Mouse (Mus musculus) layer of hippocampus, postnatal 25 days (tissue): ENCODE data around the gene Klhl13. TPM values are rescaled to one million over a fixed set of nuclear protein-coding genes. Genes with fewer than 3 reads are reported as not detected.

Source experiments
- DNase-seq, 2 experiments: peaks; one replicate each; pipeline ENCODE4 v3.0.0; 2022; ENCODE audit warnings: mixed read lengths in 2 of 2, low spot score in 1 of 2; ENCODE audit errors: extremely low spot score in 1 of 2
- total RNA-seq, 2 experiments: library from RNA; stranded (reverse); gene quantifications; 2 replicates each; pipeline ENCODE4 v1.2.3; 2021

Gene Klhl13
- total RNA-seq, result 10 to 100 TPM; 34.1 to 43.4 TPM

- peak; percentile 14 to 16 for DNase-seq
Measured at GRCm38 (mm10) chrX:23364514-23365381, at the start of gene Klhl13. Klhl13 (minus strand) TSS chrX:23365082.

GRCm38 (mm10) chrX:23409296-23410149, 44.6 kb upstream of the Klhl13 start:
- no peak for DNase-seq

GRCm38 (mm10) chrX:23388716-23389115, 23.8 kb upstream of the Klhl13 start:
- no peak for DNase-seq

GRCm38 (mm10) chrX:23363441-23363840, 1.4 kb downstream of the Klhl13 start:
- DNase-seq, result no peak

GRCm38 (mm10) chrX:23360446-23360845, 4.4 kb downstream of the Klhl13 start:
- DNase-seq, result no peak

- DNase-seq, result no peak
Measured at GRCm38 (mm10) chrX:23350083-23350482, 14.8 kb downstream of the Klhl13 start.

GRCm38 (mm10) chrX:23328116-23328515, 36.8 kb downstream of the Klhl13 start:
- DNase-seq, result peak in 1 of 2 experiments; percentile 9

- DNase-seq, result no peak
Measured at GRCm38 (mm10) chrX:23318857-23319256, 46.0 kb downstream of the Klhl13 start.

GRCm38 (mm10) chrX:23295952-23296598, 68.8 kb downstream of the Klhl13 start:
- DNase-seq, result peak; percentile 33 to 76

GRCm38 (mm10) chrX:23285442-23285817, 79.5 kb downstream of the Klhl13 start:
- no peak for DNase-seq

- no peak for DNase-seq
Measured at GRCm38 (mm10) chrX:23284530-23285441, 80.1 kb downstream of the Klhl13 start.

GRCm38 (mm10) chrX:23267601-23268000, 97.3 kb downstream of the Klhl13 start:
- no peak for DNase-seq

GRCm38 (mm10) chrX:23248752-23249151, 116.1 kb downstream of the Klhl13 start:
- no peak for DNase-seq
